Mouse (Mus musculus) heart, adult 2 months (tissue): ENCODE data around the gene Aanat.

ENCODE experiments used
- CTCF ChIP-seq: fragments of 200-600 bp; IDR thresholded peaks from 2 replicates; pipeline ENCODE4 v1.8.1; 2022; ENCODE audit warnings: antibody characterized with exemption, mild to moderate bottlenecking, moderate library complexity
- EP300 ChIP-seq: fragments of 200-500 bp; IDR thresholded peaks from 2 replicates; pipeline ENCODE4 v1.6.1; 2011; ENCODE audit warnings: low read depth, low read length, control low read depth; ENCODE audit not compliant: insufficient read depth
- POLR2A ChIP-seq: fragments of 200-500 bp; IDR thresholded peaks from 2 replicates; pipeline ENCODE4 v1.6.1; 2011; ENCODE audit warnings: mild to moderate bottlenecking, low read depth, low read length, control low read depth; ENCODE audit not compliant: insufficient read depth

- TF ChIP-seq CTCF, result no peak
- no peak for TF ChIP-seq POLR2A
- TF ChIP-seq EP300, result no peak
Measured at GRCm38 (mm10) chr11:116646136-116646535, 59.9 kb downstream of the Aanat start.
